Mouse (Mus musculus) lung, embryonic 15.5 days (tissue): ENCODE results near the gene Doxl2. TPM values are rescaled to one million over a fixed set of nuclear protein-coding genes. Genes with fewer than 3 reads are reported as not detected.
A peak's percentile ranks its signal among the peaks of the same experiment; 100 is the strongest.

ENCODE experiments used
- ATAC-seq: fragments of 200-750 bp; cut with Nextera tagmentation; 2 replicates; pipeline ENCODE4 v1.8.0; 2017; ENCODE audit warnings: moderate number of reproducible peaks, borderline replicate concordance; ENCODE audit not compliant: low FRiP score, low TSS enrichment; ENCODE audit errors: extremely low read depth
- H3K27ac ChIP-seq: fragments of 300-500 bp; sonication (generic); 2 replicates; pipeline ENCODE4 v1.5.1; 2015; ENCODE audit warnings: moderate library complexity, mild to moderate bottlenecking, inconsistent platforms
- H3K27me3 ChIP-seq: fragments of 300-500 bp; sonication (generic); 2 replicates; pipeline ENCODE4 v1.6.1; 2015; ENCODE audit warnings: inconsistent platforms
- H3K36me3 ChIP-seq: fragments of 300-500 bp; sonication (generic); 2 replicates; pipeline ENCODE4 v1.6.1; 2015; ENCODE audit warnings: inconsistent platforms
- H3K4me1 ChIP-seq: fragments of 300-500 bp; sonication (generic); 2 replicates; pipeline ENCODE4 v1.6.1; 2015; ENCODE audit warnings: inconsistent platforms
- H3K4me2 ChIP-seq: fragments of 300-500 bp; sonication (generic); 2 replicates; pipeline ENCODE4 v1.6.1; 2015; ENCODE audit warnings: inconsistent platforms, mild to moderate bottlenecking, moderate library complexity
- H3K4me3 ChIP-seq: fragments of 300-500 bp; sonication (generic); 2 replicates; pipeline ENCODE4 v1.5.1; 2015; ENCODE audit warnings: mild to moderate bottlenecking, inconsistent platforms
- H3K9ac ChIP-seq: fragments of 300-500 bp; sonication (generic); 2 replicates; pipeline ENCODE4 v1.6.1; 2015; ENCODE audit warnings: inconsistent platforms
- H3K9me3 ChIP-seq: fragments of 300-500 bp; sonication (generic); 2 replicates; pipeline ENCODE4 v1.6.1; 2016; ENCODE audit warnings: inconsistent platforms
- WGBS: fragments of 180-500 bp; shearing (Covaris S2); methylation state at CpG from one replicate; pipeline ENCODE4 v1.1.7; 2015; 5-methylcytosine and 5-hydroxymethylcytosine counted together
- polyA plus RNA-seq: library from polyadenylated mRNA; unstranded; fragments of >200 nt; fragmentation: Nextera tagmentation; extraction: Ambion mirVana; gene quantifications from 2 replicates; pipeline ENCODE4 v1.2.1, GENCODE M21; 2015

Gene Doxl2
- polyA plus RNA-seq, 1 experiment from 2014 or later = not detected

DNA sequence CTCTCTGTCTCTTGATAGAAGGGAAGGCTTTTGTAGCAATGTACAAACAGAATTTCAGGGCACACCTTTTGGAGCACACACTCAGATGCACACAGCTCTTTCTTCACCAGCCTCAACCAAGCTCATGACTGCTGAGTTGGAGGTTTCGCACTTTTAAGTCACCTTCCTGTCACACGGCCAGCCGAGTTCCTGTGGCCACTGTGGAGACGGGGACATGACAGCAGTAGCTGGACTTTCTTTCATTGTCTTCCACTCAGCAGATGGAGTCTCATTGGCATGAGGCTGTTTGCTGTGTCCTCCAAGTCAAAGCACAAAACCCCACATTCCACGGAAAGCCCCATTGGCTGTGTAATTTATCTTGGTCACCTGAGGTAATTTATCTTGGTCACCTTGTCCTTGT, 36.4 kb downstream of the Doxl2 start:
- Histone ChIP-seq H3K4me3 (no peak overlapping the region), H3K27me3 (no peaks in the 10 kb centered on the region), H3K9ac (no peak overlapping the region), H3K9me3 (no peaks in the 10 kb centered on the region), H3K36me3 (no peaks in the 10 kb centered on the region), H3K4me2 (no peak overlapping the region), H3K27ac (no peak overlapping the region), H3K4me1 (peaks cover 7% of the 10 kb centered on the region)
- WGBS = 62% methylated on average over 5 of the region's 5 CpGs
- ATAC-seq = no peak

DNA sequence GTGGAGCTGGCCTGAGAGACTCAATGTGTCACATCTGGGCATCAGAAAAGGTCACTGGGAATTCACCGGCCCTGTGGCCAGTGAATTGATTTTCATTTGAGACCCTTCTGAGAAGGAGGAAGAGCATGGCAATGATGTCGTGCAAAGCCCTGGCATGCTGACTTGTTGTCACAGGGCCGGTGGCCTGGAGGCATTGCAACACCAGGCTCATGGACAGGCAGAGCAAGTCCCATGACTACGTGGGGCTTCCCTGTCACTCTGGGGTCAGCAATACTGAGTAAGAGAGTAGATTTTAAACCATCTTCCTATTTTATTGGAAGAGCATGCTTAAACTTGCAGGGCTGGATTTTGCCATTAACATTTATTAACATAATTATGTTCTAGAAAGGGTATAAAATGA, 38.3 kb downstream of the Doxl2 start:
- no peak overlapping the region for H3K4me3 ChIP-seq
- H3K4me1 ChIP-seq = peaks cover 7% of the 10 kb centered on the region
- WGBS = 66% methylated on average over 4 of the region's 4 CpGs
- H3K9ac ChIP-seq = no peak overlapping the region
- H3K36me3 ChIP-seq = no peaks in the 10 kb centered on the region
- no peaks in the 10 kb centered on the region for H3K9me3 ChIP-seq
- no peak for ATAC-seq
- no peaks in the 10 kb centered on the region for H3K27me3 ChIP-seq
- no peak overlapping the region for H3K4me2 ChIP-seq
- H3K27ac ChIP-seq = no peak overlapping the region

DNA sequence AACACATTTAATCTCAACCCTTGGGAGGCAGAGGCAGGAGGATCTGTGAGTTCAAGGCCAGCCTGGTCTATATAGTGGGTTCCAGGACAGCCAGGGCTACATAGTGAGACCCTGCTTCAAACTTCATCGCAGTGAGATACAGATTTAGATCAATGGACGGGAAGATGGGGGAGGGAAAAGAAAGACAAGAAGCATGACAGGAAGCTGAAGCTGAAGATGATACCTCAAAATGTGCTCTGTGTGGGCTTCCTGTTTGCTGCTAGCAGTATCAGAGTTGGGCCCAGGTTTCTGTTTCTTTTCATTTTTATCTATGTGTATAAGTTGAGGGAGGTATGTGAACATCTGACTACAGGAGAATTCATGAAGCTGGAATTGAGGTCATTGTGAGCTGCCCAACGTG, 38.7 kb downstream of the Doxl2 start:
- H3K27ac ChIP-seq = no peak overlapping the region
- H3K36me3 ChIP-seq = no peaks in the 10 kb centered on the region
- H3K4me2 ChIP-seq = no peak overlapping the region
- no peaks in the 10 kb centered on the region for H3K27me3 ChIP-seq
- no peak overlapping the region for H3K4me3 ChIP-seq
- no peak overlapping the region for H3K9ac ChIP-seq
- 93% methylated on average over 3 of the region's 3 CpGs for WGBS
- no peaks in the 10 kb centered on the region for H3K9me3 ChIP-seq
- peaks cover 5% of the 10 kb centered on the region for H3K4me1 ChIP-seq
- ATAC-seq = no peak

DNA sequence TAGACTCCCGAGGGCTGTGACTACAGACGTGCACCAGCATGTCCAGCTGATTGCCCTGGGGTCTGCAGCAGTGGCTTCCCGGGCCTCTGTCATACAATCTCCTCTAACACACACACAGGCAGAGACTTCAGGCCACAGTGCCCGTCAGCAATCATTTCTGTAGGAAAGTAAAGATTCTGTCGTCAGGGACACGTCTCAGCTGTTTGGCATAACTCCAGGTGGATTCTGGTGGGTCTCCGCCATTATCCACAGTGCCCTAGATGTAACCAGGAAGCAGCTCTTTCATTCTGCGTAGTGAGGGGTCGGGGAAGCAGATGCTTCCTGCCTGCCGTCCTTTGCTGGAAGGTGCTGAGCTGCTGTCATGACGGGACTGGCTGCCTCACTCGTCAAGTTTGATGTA, 42.4 kb downstream of the Doxl2 start:
- H3K9me3 ChIP-seq = no peaks in the 10 kb centered on the region
- no peak overlapping the region for H3K27ac ChIP-seq
- no peak overlapping the region for H3K9ac ChIP-seq
- WGBS = 29% methylated on average over 12 of the region's 12 CpGs
- no peaks in the 10 kb centered on the region for H3K27me3 ChIP-seq
- no peaks in the 10 kb centered on the region for H3K36me3 ChIP-seq
- H3K4me1 ChIP-seq = peaks cover 4% of the 10 kb centered on the region; the same call in 1 of the 2 replicates
- H3K4me2 ChIP-seq = peak overlapping the region; percentile 31; the same call in 1 of the 2 replicates
- ATAC-seq = 0 out of 2 replicates have a peak, but pooled peaks have one; percentile 31
- no peak overlapping the region for H3K4me3 ChIP-seq

DNA sequence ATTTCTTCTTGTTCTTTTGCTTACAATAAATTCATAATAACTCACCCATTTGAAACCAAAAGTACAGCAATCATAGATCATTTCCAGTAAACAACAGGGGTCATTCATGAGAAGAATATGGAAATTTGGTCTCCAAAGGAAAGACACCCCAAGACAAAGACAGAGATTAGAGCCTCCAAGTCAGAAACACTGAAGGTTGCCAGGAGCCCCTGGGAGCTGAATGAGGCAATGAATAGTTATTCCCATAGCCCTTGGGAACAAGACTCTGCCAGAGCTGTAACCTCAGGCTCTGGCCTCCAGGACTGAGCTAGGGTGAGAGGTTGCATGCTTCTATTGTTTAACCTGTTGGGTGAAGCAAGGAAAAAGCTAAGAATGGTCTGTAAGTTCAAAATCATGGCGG, 44.6 kb downstream of the Doxl2 start:
- Histone ChIP-seq H3K4me2 (no peak overlapping the region), H3K4me1 (peaks cover 4% of the 10 kb centered on the region; the same call in 1 of the 2 replicates), H3K36me3 (no peaks in the 10 kb centered on the region), H3K4me3 (no peak overlapping the region), H3K9me3 (no peaks in the 10 kb centered on the region), H3K27me3 (no peaks in the 10 kb centered on the region), H3K9ac (no peak overlapping the region), H3K27ac (no peak overlapping the region)
- ATAC-seq = no peak
- WGBS = 100% methylated on average over 1 of the region's 1 CpGs

DNA sequence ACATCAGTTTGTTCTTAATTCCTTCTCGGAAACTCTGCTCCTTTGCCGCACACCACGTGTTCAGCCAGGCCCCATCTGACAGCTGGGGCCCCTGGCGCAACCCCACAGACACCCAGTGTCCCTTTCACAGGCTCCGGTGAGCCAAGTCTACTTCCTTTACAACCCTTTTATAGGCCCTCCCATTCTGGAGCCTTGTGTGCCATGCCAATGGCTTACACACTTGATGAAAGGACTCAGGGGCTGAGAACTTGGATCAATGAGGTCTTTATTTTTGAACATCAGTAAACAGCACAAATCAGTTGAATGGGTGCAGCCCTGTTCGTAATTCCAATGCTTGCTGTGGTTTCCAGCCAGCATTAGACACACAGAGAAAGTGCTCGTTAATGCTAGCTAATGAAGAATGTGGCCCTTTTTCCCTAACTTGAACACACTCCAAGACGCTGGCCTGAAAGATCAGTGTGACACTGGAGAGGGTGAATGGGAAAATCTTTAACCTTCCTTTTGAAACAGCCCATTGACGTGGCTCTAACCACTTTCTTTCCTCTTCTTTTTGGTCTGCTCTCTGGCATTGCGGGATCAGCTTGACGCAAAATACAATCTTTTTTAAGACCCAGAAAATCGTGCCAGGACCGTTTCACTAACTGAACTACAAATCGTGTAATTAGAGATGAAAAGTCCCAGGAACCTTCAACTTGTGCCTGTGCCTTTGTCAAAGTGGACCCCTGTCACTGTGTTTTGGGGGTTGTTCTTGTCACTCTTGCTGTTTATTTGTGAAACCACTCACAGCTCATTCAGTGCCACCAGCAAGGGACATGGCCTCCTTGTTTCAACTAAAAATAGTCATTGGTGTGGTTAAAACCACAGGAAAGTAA, 46.6 kb downstream of the Doxl2 start:
- Histone ChIP-seq H3K27me3 (no peaks in the 10 kb centered on the region), H3K4me2 (no peak overlapping the region), H3K36me3 (no peaks in the 10 kb centered on the region), H3K9me3 (no peaks in the 10 kb centered on the region), H3K4me3 (no peak overlapping the region), H3K4me1 (peaks cover 4% of the 10 kb centered on the region; the same call in 1 of the 2 replicates), H3K9ac (no peak overlapping the region), H3K27ac (no peak overlapping the region)
- 65% methylated on average over 14 of the region's 14 CpGs for WGBS
- no peak for ATAC-seq

DNA sequence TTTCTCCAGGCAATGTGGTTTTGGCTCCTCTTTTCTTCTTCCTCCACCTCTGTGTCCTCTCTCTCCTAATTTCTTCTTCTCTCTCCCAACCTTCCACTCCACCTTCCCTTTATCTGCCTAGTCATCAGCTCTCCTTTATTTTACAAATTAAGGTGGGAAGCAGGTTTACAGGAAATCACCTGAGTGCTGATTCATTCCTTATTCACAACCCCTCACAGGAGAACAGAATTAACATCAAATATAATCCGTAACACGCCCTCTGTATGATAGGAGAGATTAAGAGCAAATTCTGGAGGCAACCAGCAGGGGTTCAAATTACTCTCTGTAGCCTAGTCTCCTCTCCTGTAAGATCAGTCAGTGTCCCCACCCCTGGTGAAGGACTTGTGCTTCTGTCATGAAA, 47.6 kb downstream of the Doxl2 start:
- no peak overlapping the region for H3K27ac ChIP-seq
- no peaks in the 10 kb centered on the region for H3K36me3 ChIP-seq
- peaks cover 4% of the 10 kb centered on the region; the same call in 1 of the 2 replicates for H3K4me1 ChIP-seq
- no peak overlapping the region for H3K9ac ChIP-seq
- no peak for ATAC-seq
- H3K4me3 ChIP-seq = no peak overlapping the region
- no peaks in the 10 kb centered on the region for H3K9me3 ChIP-seq
- no peaks in the 10 kb centered on the region for H3K27me3 ChIP-seq
- no peak overlapping the region for H3K4me2 ChIP-seq
- WGBS = 72% methylated on average over 2 of the region's 2 CpGs

DNA sequence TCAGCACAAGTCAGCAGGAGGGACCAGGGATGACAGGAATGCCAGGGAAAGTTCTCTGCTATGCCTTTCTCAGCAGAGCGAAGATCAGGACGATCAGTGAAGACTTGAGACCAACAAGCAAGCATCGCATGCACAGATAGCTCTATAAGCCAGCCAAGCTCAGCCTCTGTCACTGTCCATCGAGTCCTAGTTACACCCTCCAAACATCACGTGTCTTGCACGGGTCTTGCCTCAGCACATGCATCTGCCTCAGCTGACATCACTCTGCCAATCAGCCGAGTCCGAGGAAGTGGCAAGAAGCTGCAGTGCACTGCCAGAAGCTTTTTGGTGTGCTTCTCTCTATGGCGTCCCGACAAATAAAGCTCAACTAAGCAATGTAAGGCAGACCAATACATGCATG, 48.6 kb downstream of the Doxl2 start:
- ATAC-seq = no peak
- WGBS = 75% methylated on average over 10 of the region's 10 CpGs
- H3K9me3 ChIP-seq = no peaks in the 10 kb centered on the region
- H3K27me3 ChIP-seq = no peaks in the 10 kb centered on the region
- peaks cover 4% of the 10 kb centered on the region; the same call in 1 of the 2 replicates for H3K4me1 ChIP-seq
- H3K9ac ChIP-seq = no peak overlapping the region
- no peak overlapping the region for H3K4me2 ChIP-seq
- no peak overlapping the region for H3K27ac ChIP-seq
- no peak overlapping the region for H3K4me3 ChIP-seq
- H3K36me3 ChIP-seq = no peaks in the 10 kb centered on the region

DNA sequence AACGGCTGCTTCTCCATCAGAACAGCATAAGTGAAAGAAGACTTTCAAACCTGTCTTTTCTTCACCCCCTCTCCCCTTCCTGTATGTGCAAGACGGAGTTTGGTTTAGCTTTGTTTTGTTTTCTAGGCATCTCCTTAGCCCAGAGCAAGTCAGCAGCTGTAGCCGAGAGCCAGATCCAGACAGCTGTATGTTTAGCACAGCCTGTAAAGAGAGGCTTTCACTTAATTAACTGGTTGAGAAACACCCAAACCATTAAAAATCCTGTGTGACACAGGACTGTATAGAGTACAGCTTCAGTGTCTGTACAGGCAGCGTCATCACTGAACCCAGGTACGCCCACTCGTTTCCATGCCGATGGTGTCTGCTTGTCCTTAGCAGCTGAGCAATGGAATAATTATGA, 50.5 kb downstream of the Doxl2 start:
- no peak overlapping the region for H3K27ac ChIP-seq
- ATAC-seq = no peak
- no peaks in the 10 kb centered on the region for H3K9me3 ChIP-seq
- peaks cover 4% of the 10 kb centered on the region; the same call in 1 of the 2 replicates for H3K4me1 ChIP-seq
- no peak overlapping the region for H3K9ac ChIP-seq
- H3K36me3 ChIP-seq = no peaks in the 10 kb centered on the region
- H3K4me3 ChIP-seq = no peak overlapping the region
- no peaks in the 10 kb centered on the region for H3K27me3 ChIP-seq
- 79% methylated on average over 7 of the region's 7 CpGs for WGBS
- no peak overlapping the region for H3K4me2 ChIP-seq

DNA sequence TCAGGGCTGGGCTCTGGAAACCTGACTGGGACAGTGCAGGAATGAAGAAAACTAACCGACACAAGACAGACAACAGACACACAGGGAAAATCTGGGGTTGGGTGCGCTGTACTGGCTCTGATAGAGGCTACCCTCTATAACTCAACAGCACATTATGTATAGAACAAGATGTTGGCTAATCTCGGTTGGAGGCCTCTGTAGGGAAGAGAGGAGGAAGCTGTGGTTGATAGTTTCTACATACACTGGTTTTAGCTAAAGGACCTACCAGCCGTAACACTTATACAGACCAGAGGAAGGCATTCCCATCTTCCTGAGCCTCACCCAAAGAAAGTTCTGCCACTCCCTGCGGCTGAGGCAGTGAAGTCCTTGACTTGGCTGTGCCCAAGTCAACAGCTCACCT, 51.7 kb downstream of the Doxl2 start:
- no peaks in the 10 kb centered on the region for H3K27me3 ChIP-seq
- no peaks in the 10 kb centered on the region for H3K9me3 ChIP-seq
- no peak overlapping the region for H3K27ac ChIP-seq
- H3K4me3 ChIP-seq = no peak overlapping the region
- no peak overlapping the region for H3K4me2 ChIP-seq
- no peak overlapping the region for H3K9ac ChIP-seq
- 89% methylated on average over 5 of the region's 5 CpGs for WGBS
- no peaks in the 10 kb centered on the region for H3K36me3 ChIP-seq
- ATAC-seq = no peak
- H3K4me1 ChIP-seq = no peaks in the 10 kb centered on the region

DNA sequence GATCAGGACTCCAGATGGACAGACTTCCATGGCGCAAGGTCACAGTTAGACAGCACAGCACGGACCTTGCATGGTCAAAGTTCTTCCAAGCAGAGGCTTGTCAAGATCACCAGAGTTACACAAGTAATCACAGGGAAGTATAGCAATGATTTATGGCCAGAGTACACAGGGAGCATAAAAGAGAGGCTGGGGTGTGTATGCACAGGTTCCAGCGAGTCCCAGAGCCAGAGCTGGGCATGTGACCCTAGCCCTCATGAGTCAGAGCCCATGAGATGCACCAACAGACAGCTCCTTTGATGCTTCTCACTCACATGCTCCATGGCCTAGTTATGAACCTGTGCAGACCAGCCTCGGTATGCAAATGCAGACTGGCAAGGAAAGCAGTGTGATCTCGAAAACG, 53.3 kb downstream of the Doxl2 start:
- Histone ChIP-seq H3K9me3 (no peaks in the 10 kb centered on the region), H3K9ac (no peak overlapping the region), H3K27ac (no peak overlapping the region), H3K4me2 (no peak overlapping the region), H3K4me3 (no peak overlapping the region), H3K4me1 (no peaks in the 10 kb centered on the region), H3K36me3 (no peaks in the 10 kb centered on the region), H3K27me3 (no peaks in the 10 kb centered on the region)
- WGBS = 84% methylated on average over 6 of the region's 6 CpGs
- no peak for ATAC-seq
